Mouse (Mus musculus) embryonic facial prominence, embryonic 15.5 days (tissue): Measurements from ENCODE around the gene Slc39a7. TPM values are rescaled to one million over a fixed set of nuclear protein-coding genes. Genes with fewer than 3 reads are reported as not detected.
"Not testable (repeated sequence)": the region's sequence is repeated elsewhere in the genome, so short reads cannot be mapped to it uniquely, and the experiment has no call there.

Experiments used
- ATAC-seq: fragments of 200-750 bp; cut with Nextera tagmentation; 2 replicates; pipeline ENCODE4 v1.8.0; 2017; ENCODE audit warnings: low read depth, moderate TSS enrichment; ENCODE audit not compliant: insufficient number of reproducible peaks, low FRiP score, low TSS enrichment
- H3K27ac ChIP-seq: fragments of 300-500 bp; sonication (generic); replicated peaks from 2 replicates; pipeline ENCODE4 v1.5.1; 2015; ENCODE audit warnings: mild to moderate bottlenecking, inconsistent platforms
- H3K27me3 ChIP-seq: fragments of 300-500 bp; sonication (generic); 2 replicates; pipeline ENCODE4 v1.6.1; 2015; ENCODE audit warnings: inconsistent platforms
- H3K36me3 ChIP-seq: fragments of 300-500 bp; sonication (generic); 2 replicates; pipeline ENCODE4 v1.6.1; 2015; ENCODE audit warnings: mild to moderate bottlenecking, inconsistent platforms
- H3K4me1 ChIP-seq: fragments of 300-500 bp; sonication (generic); 2 replicates; pipeline ENCODE4 v1.6.1; 2015; ENCODE audit warnings: inconsistent platforms
- H3K4me2 ChIP-seq: fragments of 300-500 bp; sonication (generic); replicated peaks from 2 replicates; pipeline ENCODE4 v1.6.1; 2015; ENCODE audit warnings: mild to moderate bottlenecking, inconsistent platforms
- H3K4me3 ChIP-seq: fragments of 300-500 bp; sonication (generic); replicated peaks from 2 replicates; pipeline ENCODE4 v1.5.1; 2015; ENCODE audit warnings: mild to moderate bottlenecking, inconsistent platforms
- H3K9ac ChIP-seq: fragments of 300-500 bp; sonication (generic); 2 replicates; pipeline ENCODE4 v1.6.1; 2015; ENCODE audit warnings: inconsistent platforms
- H3K9me3 ChIP-seq: fragments of 300-500 bp; sonication (generic); replicated peaks from 2 replicates; pipeline ENCODE4 v1.6.1; 2016; ENCODE audit warnings: inconsistent platforms
- WGBS: fragments of 180-500 bp; shearing (Covaris S2); methylation state at CpG from one replicate; pipeline ENCODE4 v1.1.7; 2015; 5-methylcytosine and 5-hydroxymethylcytosine counted together
- polyA plus RNA-seq: library from polyadenylated mRNA; unstranded; fragments of >200 nt; fragmentation: Nextera tagmentation; extraction: Ambion mirVana; gene quantifications from 2 replicates; pipeline ENCODE4 v1.2.1, GENCODE M21; 2015

Slc39a7 gene
- polyA plus RNA-seq, 1 experiment from 2014 or later: 229 TPM

GRCm38 (mm10) chr17:33998697-33999096, 32.8 kb downstream of the Slc39a7 start:
- 48% methylated on average over 5 of the region's 5 CpGs for WGBS
- ATAC-seq, H3K27ac ChIP-seq, H3K4me3 ChIP-seq, H3K4me2 ChIP-seq, H3K9me3 ChIP-seq, H3K9ac ChIP-seq, H3K36me3 ChIP-seq: not testable (repeated sequence)
- Histone ChIP-seq H3K4me1 (peaks cover 15% of the 10 kb centered on the region), H3K27me3 (peaks cover 43% of the 10 kb centered on the region)

- H3K9ac ChIP-seq, H3K9me3 ChIP-seq, H3K4me2 ChIP-seq, H3K4me3 ChIP-seq, H3K36me3 ChIP-seq, H3K27ac ChIP-seq, ATAC-seq: not testable (repeated sequence)
- H3K27me3 ChIP-seq: peaks cover 39% of the 10 kb centered on the region
- H3K4me1 ChIP-seq: peaks cover 15% of the 10 kb centered on the region
- WGBS: 89% methylated on average over 2 of the region's 2 CpGs
Measured at GRCm38 (mm10) chr17:33997025-33997424, 34.5 kb downstream of the Slc39a7 start.

- ATAC-seq: no peak
- no peaks in the 10 kb centered on the region for H3K36me3 ChIP-seq
- H3K9me3 ChIP-seq: no peaks in the 10 kb centered on the region
- H3K27me3 ChIP-seq: peaks cover 25% of the 10 kb centered on the region
- H3K9ac ChIP-seq: no peak overlapping the region
- H3K4me3 ChIP-seq: no peak overlapping the region
- H3K4me1 ChIP-seq: peaks cover 15% of the 10 kb centered on the region
- WGBS: 62% methylated on average over 3 of the region's 3 CpGs
- H3K4me2 ChIP-seq: no peak overlapping the region
- H3K27ac ChIP-seq: no peak overlapping the region
Measured at GRCm38 (mm10) chr17:33995651-33996050, 35.8 kb downstream of the Slc39a7 start.

- no peak overlapping the region for H3K9ac ChIP-seq
- no peaks in the 10 kb centered on the region for H3K9me3 ChIP-seq
- peaks cover 9% of the 10 kb centered on the region for H3K4me1 ChIP-seq
- WGBS: 84% methylated on average over 8 of the region's 8 CpGs
- no peaks in the 10 kb centered on the region for H3K36me3 ChIP-seq
- H3K27me3 ChIP-seq: peaks cover 18% of the 10 kb centered on the region
- H3K27ac ChIP-seq: no peak overlapping the region
- no peak overlapping the region for H3K4me3 ChIP-seq
- no peak for ATAC-seq
- H3K4me2 ChIP-seq: no peak overlapping the region
Measured at GRCm38 (mm10) chr17:33994959-33995358, 36.5 kb downstream of the Slc39a7 start.

- Histone ChIP-seq H3K4me1 (no peaks in the 10 kb centered on the region), H3K36me3 (no peaks in the 10 kb centered on the region), H3K27ac (no peak overlapping the region), H3K9ac (no peak overlapping the region), H3K9me3 (no peaks in the 10 kb centered on the region), H3K4me3 (no peak overlapping the region), H3K27me3 (peaks cover 12% of the 10 kb centered on the region; the same call in 1 of the 2 replicates), H3K4me2 (no peak overlapping the region)
- ATAC-seq: no peak
- WGBS: 28% methylated on average over 10 of the region's 10 CpGs
Measured at GRCm38 (mm10) chr17:33991788-33992664, 39.5 kb downstream of the Slc39a7 start.

- H3K36me3 ChIP-seq, ATAC-seq, H3K9me3 ChIP-seq, H3K9ac ChIP-seq: not testable (repeated sequence)
- Histone ChIP-seq H3K4me1 (peaks cover 27% of the 10 kb centered on the region), H3K4me3 (peak overlapping the region; percentile 57; the same call in 1 of the 2 replicates), H3K4me2 (peak overlapping the region; percentile 63), H3K27me3 (peaks cover 34% of the 10 kb centered on the region), H3K27ac (0 out of 2 replicates have a peak overlapping the region, but pooled peaks have one; percentile 94)
- WGBS: 9% methylated on average over 8 of the region's 8 CpGs
Measured at GRCm38 (mm10) chr17:33982136-33982535, 49.3 kb downstream of the Slc39a7 start.

- Histone ChIP-seq H3K4me2 (peak overlapping the region; percentile 63), H3K27me3 (peaks cover 42% of the 10 kb centered on the region), H3K27ac (peak overlapping the region; percentile 94), H3K4me1 (peaks cover 27% of the 10 kb centered on the region), H3K4me3 (peak overlapping the region; percentile 57)
- not testable (repeated sequence) for H3K9ac ChIP-seq, H3K9me3 ChIP-seq, H3K36me3 ChIP-seq
- ATAC-seq: peak; percentile 92
- WGBS: under 1% methylated on average over 27 of the region's 27 CpGs
Measured at GRCm38 (mm10) chr17:33981192-33981909, 50.1 kb downstream of the Slc39a7 start.

GRCm38 (mm10) chr17:33980181-33981035, 51.1 kb downstream of the Slc39a7 start:
- Histone ChIP-seq H3K4me3 (no peak overlapping the region), H3K4me2 (peak overlapping the region; percentile 63; the same call in 1 of the 2 replicates), H3K36me3 (no peaks in the 10 kb centered on the region), H3K9ac (no peak overlapping the region), H3K4me1 (peaks cover 27% of the 10 kb centered on the region), H3K27me3 (peaks cover 48% of the 10 kb centered on the region), H3K27ac (peak overlapping the region; percentile 55; the same call in 1 of the 2 replicates), H3K9me3 (no peaks in the 10 kb centered on the region)
- WGBS: 73% methylated on average over 19 of the region's 19 CpGs
- no peak for ATAC-seq

- WGBS: 74% methylated on average over 6 of the region's 6 CpGs
- ATAC-seq: no peak
- Histone ChIP-seq H3K27ac (no peak overlapping the region), H3K4me1 (peaks cover 27% of the 10 kb centered on the region), H3K9me3 (no peaks in the 10 kb centered on the region), H3K36me3 (no peaks in the 10 kb centered on the region), H3K4me3 (no peak overlapping the region), H3K27me3 (peaks cover 55% of the 10 kb centered on the region), H3K4me2 (no peak overlapping the region), H3K9ac (no peak overlapping the region)
Measured at GRCm38 (mm10) chr17:33979512-33980050, 51.9 kb downstream of the Slc39a7 start.

GRCm38 (mm10) chr17:33978631-33979031, 52.9 kb downstream of the Slc39a7 start:
- no peak overlapping the region for H3K27ac ChIP-seq
- peak overlapping the region; percentile 59 for H3K4me2 ChIP-seq
- H3K9ac ChIP-seq: no peak overlapping the region
- no peaks in the 10 kb centered on the region for H3K9me3 ChIP-seq
- H3K4me3 ChIP-seq: peak overlapping the region; percentile 37
- no peak for ATAC-seq
- WGBS: 0% methylated on average over 17 of the region's 17 CpGs
- H3K4me1 ChIP-seq: peaks cover 27% of the 10 kb centered on the region
- H3K36me3 ChIP-seq: no peaks in the 10 kb centered on the region
- H3K27me3 ChIP-seq: peaks cover 60% of the 10 kb centered on the region
